ENCODE assay signal across 17 mouse cellular contexts in the genomic region with DNA sequence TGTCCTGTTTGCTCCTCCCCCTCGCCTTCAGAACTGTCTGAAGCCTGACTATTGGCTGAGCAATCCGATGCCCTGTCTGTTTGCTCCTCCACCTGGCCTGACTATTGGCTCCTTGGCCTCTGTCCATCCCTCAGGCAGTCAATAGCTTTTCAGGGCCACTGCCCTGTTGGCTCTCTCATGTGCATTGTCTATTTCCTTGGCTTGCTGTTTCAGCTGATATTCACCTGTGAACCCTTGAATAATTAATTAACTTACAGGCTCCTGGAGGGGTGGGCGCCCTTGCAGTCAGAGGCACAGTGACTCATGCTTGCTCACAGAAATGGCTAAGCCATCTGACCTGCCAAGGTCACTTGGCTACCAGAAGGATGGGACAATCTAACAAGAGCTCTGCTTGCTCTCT. TPM values are rescaled to one million over a fixed set of nuclear protein-coding genes. Genes with fewer than 3 reads are reported as not detected.
DNase-seq lines count a peak whose midpoint lies in the region.
"Had no signal": no experiment of that assay in that cellular context is flagged by ENCODE, and none has a peak within 500 bp of the region (broad histone marks: within the 10 kb centered on the region; RNA-seq: fewer than 3 reads in every experiment).

No protein-coding gene starts in this region.

- 60% methylated on average over 3 of the region's 3 CpGs for WGBS in embryonic facial prominence, embryonic 10.5 days

- H3K9me3 ChIP-seq in embryonic facial prominence, embryonic 10.5 days = no peaks in the 10 kb centered on the region
- H3K9me3 ChIP-seq: liver, embryonic 12.5 days; lung, embryonic 15.5 days had no signal

- H3K4me1 ChIP-seq in embryonic facial prominence, embryonic 10.5 days = peaks cover 15% of the 10 kb centered on the region

- no peak overlapping the region for H3K4me3 ChIP-seq in embryonic facial prominence, embryonic 10.5 days
- H3K4me3 ChIP-seq: liver, embryonic 12.5 days; lung, embryonic 15.5 days had no signal

- no peaks in the 10 kb centered on the region for H3K27me3 ChIP-seq in embryonic facial prominence, embryonic 10.5 days (replicated peaks; ENCODE audit: low read depth, poor library complexity, severe bottlenecking)
- H3K27me3 ChIP-seq: liver, embryonic 12.5 days; lung, embryonic 15.5 days had no signal

- H3K36me3 ChIP-seq in embryonic facial prominence, embryonic 10.5 days (replicated peaks) = no peaks in the 10 kb centered on the region
- H3K36me3 ChIP-seq: liver, embryonic 12.5 days; lung, embryonic 15.5 days had no signal

- peak; percentile 44 for DNase-seq in embryo, embryonic 10 days (ENCODE audit: low spot score)
- no peak for DNase-seq in embryo, embryonic 10.5 days (ENCODE audit: low spot score)
- DNase-seq in ovary, postnatal 14 days (ENCODE audit: low spot score) = peak; percentile 15
- DNase-seq in ovary, adult 18-20 months (ENCODE audit: low spot score) = no peak
- DNase-seq in embryonic facial prominence, embryonic 10.5 days (ENCODE audit: low spot score) = peak; percentile 10
- peak; percentile 55 for DNase-seq in yolk sac, embryonic 10.5 days (ENCODE audit: low spot score)
- no peak for DNase-seq in T-cell, adult 2 months (ENCODE audit: low spot score)
- DNase-seq in cerebellum, postnatal 14 days = no peak
- DNase-seq: cerebellum, adult 11 months; heart, postnatal 14 days; layer of hippocampus, postnatal 36 days; right cerebral cortex, postnatal 4 days; thymus, postnatal 25 days had no signal

- no peak overlapping the region for H3K27ac ChIP-seq in embryonic facial prominence, embryonic 10.5 days (replicated peaks)
- H3K27ac ChIP-seq: hindbrain, embryonic 14.5 days; liver, embryonic 12.5 days; lung, embryonic 15.5 days; macrophage had no signal

RNA-seq across cellular contexts. Expression of a gene that starts 52.4 kb away (rescaled TPM):
- 18.8 and 19.3 TPM in 2 replicates for polyA plus RNA-seq in embryonic facial prominence, embryonic 10.5 days (2016; fragmentation: Nextera tagmentation; extraction: Ambion mirVana)

Comparison
In these comparisons a context has a peak if more than half of its experiments do, and no peak if none do; other contexts are left out.
1. DNase-seq: peak in embryo, embryonic 10 days (single experiment), ovary, postnatal 14 days (single experiment), embryonic facial prominence, embryonic 10.5 days (single experiment) and yolk sac, embryonic 10.5 days (single experiment); none in embryo, embryonic 10.5 days (single experiment), ovary, adult 18-20 months (single experiment), T-cell, adult 2 months (single experiment) and cerebellum, postnatal 14 days (0 of 2).